Mouse (Mus musculus) embryonic fibroblast, embryonic 13.5 days (primary cell): Measurements from ENCODE around the gene Cables2.

Source experiments
- CTCF ChIP-seq: IDR thresholded peaks from 2 replicates; pipeline ENCODE4 v1.5.1; 2011; ENCODE audit warnings: mild to moderate bottlenecking, control low read depth, low read length, moderate library complexity, borderline replicate concordance; ENCODE audit not compliant: insufficient read depth
- POLR2A ChIP-seq: IDR thresholded peaks from 2 replicates; pipeline ENCODE4 v1.6.1; 2011; ENCODE audit warnings: low read depth, mild to moderate bottlenecking, control low read depth, low read length, moderate library complexity

GRCm38 (mm10) chr2:180317591-180317990, 44.3 kb upstream of the Cables2 start:
- TF ChIP-seq CTCF, result no peak
- no peak for TF ChIP-seq POLR2A
